Mouse (Mus musculus) heart, embryonic 16.5 days (tissue): Measurements from ENCODE around the gene Morn3. TPM values are rescaled to one million over a fixed set of nuclear protein-coding genes. Genes with fewer than 3 reads are reported as not detected.

ENCODE experiments used
- ATAC-seq: fragments of 200-750 bp; cut with Nextera tagmentation; replicated peaks from 2 replicates; pipeline ENCODE4 v1.8.0; 2017; ENCODE audit warnings: moderate number of reproducible peaks; ENCODE audit not compliant: insufficient read depth, low FRiP score; ENCODE audit errors: extremely low read depth
- H3K27ac ChIP-seq: fragments of 300-500 bp; sonication (generic); 2 replicates; pipeline ENCODE4 v1.5.1; 2014; ENCODE audit warnings: mild to moderate bottlenecking, low read length, control low read depth, moderate library complexity
- H3K27me3 ChIP-seq: fragments of 300-500 bp; sonication (generic); 2 replicates; pipeline ENCODE4 v1.6.1; 2014; ENCODE audit warnings: low read length, mixed read lengths; ENCODE audit not compliant: control insufficient read depth, insufficient read depth
- H3K36me3 ChIP-seq: fragments of 300-500 bp; sonication (generic); 2 replicates; pipeline ENCODE4 v1.6.1; 2014; ENCODE audit not compliant: control insufficient read depth, insufficient read depth
- H3K4me1 ChIP-seq: fragments of 300-500 bp; sonication (generic); 2 replicates; pipeline ENCODE4 v1.6.1; 2014; ENCODE audit warnings: low read length, mixed read lengths; ENCODE audit not compliant: control insufficient read depth, insufficient read depth
- H3K4me2 ChIP-seq: fragments of 300-500 bp; sonication (generic); 2 replicates; pipeline ENCODE4 v1.6.1; 2014; ENCODE audit warnings: low read depth, mild to moderate bottlenecking, control low read depth, low read length
- H3K4me3 ChIP-seq: fragments of 300-500 bp; sonication (generic); 2 replicates; pipeline ENCODE4 v1.5.1; 2014; ENCODE audit warnings: mild to moderate bottlenecking, control low read depth, low read length
- H3K9ac ChIP-seq: fragments of 300-500 bp; sonication (generic); 2 replicates; pipeline ENCODE4 v1.6.1; 2014; ENCODE audit warnings: low read length, control low read depth
- H3K9me3 ChIP-seq: fragments of 300-500 bp; sonication (generic); replicated peaks from 2 replicates; pipeline ENCODE4 v1.6.1; 2016; ENCODE audit warnings: low read length; ENCODE audit not compliant: control insufficient read depth
- WGBS: fragments of 180-500 bp; shearing (Covaris S2); extraction: QIAGEN DNeasy Blood & Tissue Kit; methylation state at CpG from one replicate; pipeline ENCODE4 v1.1.7; 2014; 5-methylcytosine and 5-hydroxymethylcytosine counted together
- polyA plus RNA-seq: library from polyadenylated mRNA; unstranded; fragments of >200 nt; fragmentation: Nextera tagmentation; extraction: Ambion mirVana; gene quantifications from 2 replicates; pipeline ENCODE4 v1.2.1, GENCODE M21; 2015

Gene Morn3
- polyA plus RNA-seq, 1 experiment from 2014 or later: 1.5 TPM

DNA sequence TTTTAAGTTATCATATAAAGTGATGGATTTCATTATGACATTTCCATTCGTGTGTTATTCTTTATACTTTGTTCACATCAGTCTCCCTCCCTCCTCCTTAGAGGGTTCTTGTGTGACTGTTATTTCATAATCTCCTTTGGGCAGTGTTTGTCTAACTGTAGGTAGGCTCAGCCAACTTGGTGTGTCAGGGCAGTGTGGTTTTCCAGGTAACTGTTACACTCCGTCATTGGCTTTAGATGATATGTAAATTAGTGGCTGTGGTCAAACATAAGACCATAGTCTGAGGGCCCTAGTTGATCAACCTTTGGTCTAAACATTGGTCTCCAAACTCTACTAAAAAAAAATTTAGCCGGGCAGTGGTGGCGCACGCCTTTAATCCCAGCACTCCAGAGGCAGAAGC is 26.4 kb downstream of the Morn3 start:
- 94% methylated on average over 5 of the region's 5 CpGs for WGBS
- no peak for ATAC-seq
- H3K4me3 ChIP-seq: no peak overlapping the region
- no peaks in the 10 kb centered on the region for H3K36me3 ChIP-seq
- H3K27me3 ChIP-seq: no peaks in the 10 kb centered on the region
- no peaks in the 10 kb centered on the region for H3K9me3 ChIP-seq
- H3K4me2 ChIP-seq: no peak overlapping the region
- no peak overlapping the region; the same call in 1 of the 2 replicates for H3K27ac ChIP-seq
- peaks cover 48% of the 10 kb centered on the region for H3K4me1 ChIP-seq
- no peak overlapping the region for H3K9ac ChIP-seq

DNA sequence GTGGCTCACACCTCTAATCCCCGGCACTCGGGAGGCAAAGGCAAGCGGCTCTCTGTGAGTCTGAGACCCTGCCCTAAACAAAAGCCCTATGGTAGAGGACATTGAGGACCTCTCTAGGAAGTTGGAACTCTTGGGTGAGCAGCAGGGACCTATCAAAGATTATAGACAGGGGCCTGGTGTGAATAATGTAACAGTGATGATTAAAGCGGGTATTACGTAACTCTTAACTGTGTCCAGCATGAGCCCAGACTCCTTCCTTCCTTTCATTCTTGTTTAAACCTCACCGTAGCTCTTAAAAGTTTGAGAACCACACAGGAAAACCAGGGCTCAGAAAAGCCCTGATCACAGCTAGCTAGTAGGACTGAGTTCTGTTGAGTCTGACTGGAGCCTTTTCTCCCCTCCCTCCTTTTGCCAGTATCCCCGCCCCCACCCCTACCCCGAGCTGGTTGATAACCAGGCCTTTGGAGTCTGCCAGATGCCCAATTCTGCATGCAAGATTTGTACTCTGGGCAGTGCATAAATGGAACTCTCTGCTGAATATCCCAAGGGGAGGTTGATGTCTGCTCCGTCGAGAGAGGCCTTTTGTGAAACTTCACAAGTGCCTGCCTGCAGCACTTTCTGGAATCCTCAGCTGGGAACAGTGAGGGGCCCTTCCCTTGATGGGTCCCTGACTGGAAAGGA is 27.3 kb downstream of the Morn3 start:
- peak overlapping the region; percentile 45; the same call in 1 of the 2 replicates for H3K9ac ChIP-seq
- no peaks in the 10 kb centered on the region for H3K9me3 ChIP-seq
- no peak overlapping the region for H3K4me3 ChIP-seq
- no peaks in the 10 kb centered on the region for H3K27me3 ChIP-seq
- no peak for ATAC-seq
- peak overlapping the region; percentile 80 for H3K27ac ChIP-seq
- H3K4me2 ChIP-seq: peak overlapping the region; percentile 44
- WGBS: 23% methylated on average over 10 of the region's 10 CpGs
- H3K4me1 ChIP-seq: peaks cover 48% of the 10 kb centered on the region
- H3K36me3 ChIP-seq: no peaks in the 10 kb centered on the region

GRCm38 (mm10) chr5:123017504-123017903 is 29.3 kb downstream of the Morn3 start:
- Histone ChIP-seq H3K9me3 (no peaks in the 10 kb centered on the region), H3K9ac (no peak overlapping the region), H3K36me3 (no peaks in the 10 kb centered on the region), H3K27me3 (no peaks in the 10 kb centered on the region), H3K4me3 (no peak overlapping the region), H3K27ac (no peak overlapping the region), H3K4me2 (no peak overlapping the region; the same call in 1 of the 2 replicates), H3K4me1 (peaks cover 45% of the 10 kb centered on the region)
- WGBS: 71% methylated on average over 4 of the region's 4 CpGs
- ATAC-seq: no peak

DNA sequence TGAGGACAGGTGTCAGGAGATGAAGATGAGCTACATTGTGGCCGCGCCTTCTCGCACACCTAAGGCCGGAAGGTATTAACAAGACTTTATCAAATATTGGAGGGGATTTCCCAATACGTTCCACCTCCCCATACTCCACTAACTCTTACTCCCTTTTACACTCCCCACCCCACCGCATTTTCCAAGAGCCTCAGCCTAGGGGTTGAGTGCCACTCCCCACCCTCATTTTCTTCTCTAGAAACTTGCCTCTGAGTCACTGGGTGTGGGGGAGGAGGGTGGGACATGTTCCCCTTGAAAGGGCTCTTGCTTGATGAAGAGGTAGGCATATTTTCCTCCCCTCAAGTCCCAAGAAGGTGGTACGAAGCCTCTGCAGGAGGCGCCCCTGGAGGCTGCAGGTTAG is 30.9 kb downstream of the Morn3 start:
- peak overlapping the region; percentile 69 for H3K4me3 ChIP-seq
- WGBS: 17% methylated on average over 8 of the region's 8 CpGs
- peak overlapping the region; percentile 95 for H3K27ac ChIP-seq
- ATAC-seq: no peak
- no peaks in the 10 kb centered on the region for H3K9me3 ChIP-seq
- H3K9ac ChIP-seq: peak overlapping the region; percentile 91
- peak overlapping the region; percentile 71 for H3K4me2 ChIP-seq
- H3K36me3 ChIP-seq: no peaks in the 10 kb centered on the region
- H3K27me3 ChIP-seq: no peaks in the 10 kb centered on the region
- H3K4me1 ChIP-seq: peaks cover 45% of the 10 kb centered on the region

- H3K4me2 ChIP-seq: peak within 1 kb of the TSS; percentile 71
- H3K9ac ChIP-seq: peak within 1 kb of the TSS; percentile 91
- peaks cover 48% of the 10 kb centered on the region for H3K4me1 ChIP-seq
- H3K27ac ChIP-seq: peak within 1 kb of the TSS; percentile 95
- H3K4me3 ChIP-seq: peak within 1 kb of the TSS; percentile 69
- no peaks in the 10 kb centered on the region for H3K9me3 ChIP-seq
- H3K27me3 ChIP-seq: no peaks in the 10 kb centered on the region
- peak; percentile 94 for ATAC-seq
- H3K36me3 ChIP-seq: no peaks in the 10 kb centered on the region
- WGBS: under 1% methylated on average over 102 of the region's 106 CpGs
Observed at GRCm38 (mm10) chr5:123014753-123015701, 31.8 kb downstream of the Morn3 start, which contains the start of gene Orai1. Orai1 (plus strand) TSS chr5:123015074.

DNA sequence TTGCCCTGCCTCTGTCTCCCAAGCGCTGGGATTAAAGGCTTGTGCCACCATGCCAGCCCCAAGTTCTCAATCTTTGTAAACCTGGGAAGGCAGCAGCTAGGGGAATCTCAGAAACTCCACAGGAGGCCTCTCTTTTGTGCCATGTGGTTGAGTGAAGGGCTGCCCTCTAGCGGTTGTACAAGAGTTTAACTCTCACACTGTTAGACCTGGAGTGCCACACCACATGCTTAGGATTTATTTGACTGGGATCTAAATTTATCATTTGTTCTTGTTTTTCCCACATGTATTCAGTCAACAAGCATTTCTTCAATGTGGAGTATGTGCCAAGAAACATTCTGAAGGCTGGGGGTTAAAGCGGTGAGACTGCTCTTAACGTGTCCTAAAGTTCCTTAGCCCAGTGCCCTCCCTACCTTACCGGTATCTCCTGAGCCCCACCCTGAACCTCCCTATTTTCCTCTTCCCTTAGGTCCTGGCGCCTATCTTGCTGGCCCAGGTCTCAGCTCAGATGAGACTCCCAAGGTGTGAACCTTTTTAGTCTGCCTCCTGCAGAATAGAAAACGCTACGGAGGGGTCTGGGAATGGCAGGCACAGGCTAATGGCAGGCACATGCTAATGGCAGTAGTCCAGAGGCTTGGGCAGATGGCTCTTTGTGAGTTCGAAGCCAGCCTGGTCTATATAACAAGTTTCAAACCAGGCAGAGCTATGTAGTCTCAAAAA is 33.1 kb downstream of the Morn3 start:
- Histone ChIP-seq H3K36me3 (no peaks in the 10 kb centered on the region), H3K27ac (no peak overlapping the region), H3K4me3 (no peak overlapping the region), H3K9ac (no peak overlapping the region), H3K9me3 (no peaks in the 10 kb centered on the region), H3K4me1 (peaks cover 43% of the 10 kb centered on the region), H3K27me3 (no peaks in the 10 kb centered on the region), H3K4me2 (no peak overlapping the region)
- ATAC-seq: no peak
- WGBS: 56% methylated on average over 9 of the region's 9 CpGs

DNA sequence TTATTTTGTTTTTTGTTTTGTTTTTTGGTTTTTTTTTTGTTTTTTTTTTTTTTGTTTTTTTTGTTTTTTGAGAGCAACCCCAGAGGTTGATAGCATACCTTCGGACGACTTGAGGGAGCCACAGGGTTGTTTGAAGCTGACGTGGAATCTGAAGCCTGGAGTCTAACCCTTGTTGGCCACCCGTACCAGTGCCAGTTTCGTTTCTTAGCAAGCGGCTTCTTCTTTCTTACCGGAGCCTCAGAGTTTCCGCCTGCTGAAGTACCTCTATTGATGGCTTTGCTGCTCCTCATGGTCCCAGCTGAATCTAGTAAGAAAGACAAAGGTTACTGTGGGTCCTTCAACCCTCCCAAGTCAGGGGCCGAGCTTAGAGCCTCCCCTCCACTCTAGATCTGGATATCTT is 35.1 kb downstream of the Morn3 start:
- peaks cover 29% of the 10 kb centered on the region for H3K4me1 ChIP-seq
- no peaks in the 10 kb centered on the region for H3K27me3 ChIP-seq
- no peak overlapping the region for H3K27ac ChIP-seq
- no peak for ATAC-seq
- no peaks in the 10 kb centered on the region for H3K36me3 ChIP-seq
- H3K9ac ChIP-seq: no peak overlapping the region
- no peak overlapping the region for H3K4me2 ChIP-seq
- WGBS: 92% methylated on average over 9 of the region's 9 CpGs
- no peak overlapping the region for H3K4me3 ChIP-seq
- H3K9me3 ChIP-seq: no peaks in the 10 kb centered on the region

DNA sequence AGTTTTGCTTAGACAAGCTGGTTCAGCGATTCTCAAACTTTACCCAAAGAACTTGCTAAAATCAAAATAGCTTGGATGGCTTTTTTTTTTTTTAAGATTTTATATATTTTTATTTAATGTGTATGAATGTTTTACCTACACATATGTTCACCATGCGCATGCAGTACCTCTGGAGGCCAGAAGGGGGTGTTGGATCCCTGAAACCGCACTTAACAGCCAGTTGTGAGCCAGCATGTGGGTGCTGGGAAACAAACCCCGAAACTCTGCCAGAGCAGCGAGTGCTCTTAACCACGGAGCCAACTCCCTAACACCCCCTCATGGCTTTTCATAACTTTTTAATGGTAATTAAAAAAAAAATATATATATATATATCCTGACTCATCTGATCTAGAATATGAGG is 36.0 kb downstream of the Morn3 start:
- H3K9me3 ChIP-seq: no peaks in the 10 kb centered on the region
- no peak overlapping the region for H3K9ac ChIP-seq
- 94% methylated on average over 6 of the region's 6 CpGs for WGBS
- no peaks in the 10 kb centered on the region for H3K36me3 ChIP-seq
- no peaks in the 10 kb centered on the region for H3K27me3 ChIP-seq
- no peak overlapping the region for H3K4me3 ChIP-seq
- no peak overlapping the region for H3K27ac ChIP-seq
- H3K4me1 ChIP-seq: peaks cover 21% of the 10 kb centered on the region
- ATAC-seq: no peak
- no peak overlapping the region for H3K4me2 ChIP-seq
